Mouse (Mus musculus) cerebellum, adult 2 months (tissue): ENCODE results near the gene Atp1a2. TPM values are rescaled to one million over a fixed set of nuclear protein-coding genes. Genes with fewer than 3 reads are reported as not detected.

Source experiments
- DNase-seq, 2 experiments: peaks; one replicate each; pipeline ENCODE4 v3.0.0; 2021
- H3K27ac ChIP-seq: fragments of 200-500 bp; 2 replicates; pipeline ENCODE4 v1.5.1; 2012; ENCODE audit warnings: low read length, control low read depth, inconsistent platforms; ENCODE audit not compliant: insufficient read depth
- H3K27me3 ChIP-seq: fragments of 200-500 bp; 2 replicates; pipeline ENCODE4 v1.6.1; 2012; ENCODE audit warnings: inconsistent platforms, mild to moderate bottlenecking, low read length, moderate library complexity; ENCODE audit not compliant: control insufficient read depth, insufficient read depth
- H3K4me1 ChIP-seq: fragments of 200-500 bp; 2 replicates; pipeline ENCODE4 v1.6.1; 2011; ENCODE audit warnings: low read length; ENCODE audit not compliant: control insufficient read depth, insufficient read depth
- H3K4me3 ChIP-seq: fragments of 200-500 bp; replicated peaks from 2 replicates; pipeline ENCODE3; 2011; ENCODE audit warnings: mild to moderate bottlenecking, low read depth, low read length, control low read depth; ENCODE audit not compliant: insufficient read depth
- CTCF ChIP-seq: fragments of 200-500 bp; IDR thresholded peaks from 2 replicates; pipeline ENCODE4 v1.5.1; 2011; ENCODE audit warnings: low read depth, mild to moderate bottlenecking, control low read depth, low read length, moderate library complexity, borderline replicate concordance; ENCODE audit not compliant: insufficient read depth
- POLR2A ChIP-seq: fragments of 200-500 bp; IDR thresholded peaks from 2 replicates; pipeline ENCODE4 v1.6.1; 2011; ENCODE audit warnings: low read length, control low read depth, borderline replicate concordance; ENCODE audit not compliant: insufficient read depth
- WGBS: fragments of 180-500 bp; shearing (Covaris S2); methylation state at CpG from one replicate; pipeline ENCODE4 v1.1.7; 2018; 5-methylcytosine and 5-hydroxymethylcytosine counted together
- polyA plus RNA-seq: library from polyadenylated mRNA; depleted of rRNA; stranded (reverse); fragments of >200 nt; gene quantifications from 2 replicates; pipeline ENCODE4 v1.2.3, GENCODE M21; 2012

Atp1a2 gene
- polyA plus RNA-seq, 1 experiment, result 584 TPM

DNA sequence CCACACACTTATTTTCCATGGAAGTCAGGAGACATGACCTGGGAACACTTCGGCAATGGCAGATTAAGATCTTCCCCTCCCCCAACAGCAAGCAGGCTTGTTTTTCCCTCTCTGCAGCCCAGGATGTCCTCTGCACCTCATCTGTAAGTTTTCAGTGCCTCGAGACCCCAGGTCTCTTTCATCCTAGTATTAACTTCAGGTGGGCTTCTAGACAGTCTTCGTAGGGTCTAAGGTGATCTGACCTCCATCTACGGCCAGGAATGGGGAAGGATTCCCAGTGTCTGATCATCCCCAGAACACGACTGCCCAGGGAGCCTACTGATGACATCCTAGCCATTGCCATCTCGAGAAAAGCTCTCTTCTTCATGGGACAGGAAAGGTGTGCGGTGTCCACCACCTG, 30.6 kb upstream of the Atp1a2 start:
- peak overlapping the region; percentile 98 for H3K27ac ChIP-seq
- DNase-seq, result peak; percentile 61 to 67
- TF ChIP-seq POLR2A (0 out of 2 replicates have a peak, but pooled peaks have one; percentile 9), CTCF (no peak)

DNA sequence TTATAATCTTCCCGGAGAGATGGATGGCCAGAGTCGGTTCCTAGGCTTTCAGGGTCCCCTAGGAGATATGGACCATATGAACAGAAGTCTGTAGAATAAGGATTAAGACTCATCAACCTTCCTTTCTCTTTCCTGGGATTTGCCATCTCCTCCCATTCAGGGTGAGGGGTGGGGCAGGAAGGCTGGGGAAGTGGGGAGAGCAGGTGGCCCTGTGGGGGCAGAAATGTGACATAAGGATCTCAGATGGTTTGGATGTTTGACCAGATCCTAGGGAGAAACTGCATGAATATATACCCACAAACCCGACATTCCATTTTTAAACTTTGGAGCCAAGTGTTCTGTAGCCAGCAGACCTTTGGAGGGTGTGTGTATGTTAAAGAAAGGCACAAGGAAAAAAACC, 30.2 kb upstream of the Atp1a2 start:
- Histone ChIP-seq H3K27ac (peak overlapping the region; percentile 98), H3K4me1 (peaks cover 30% of the 10 kb centered on the region), H3K27me3 (no peaks in the 10 kb centered on the region), H3K4me3 (peak overlapping the region; percentile 98)
- 12% methylated on average over 3 of the region's 3 CpGs for WGBS
- TF ChIP-seq POLR2A (0 out of 2 replicates have a peak, but pooled peaks have one; percentile 14), CTCF (no peak)
- peak in 1 of 2 experiments; percentile 73 for DNase-seq

More for the DNA sequence above, 30.6 kb upstream of the Atp1a2 start:
- 13% methylated on average over 7 of the region's 7 CpGs for WGBS
- H3K27me3 ChIP-seq, result no peaks in the 10 kb centered on the region
- H3K4me1 ChIP-seq, result peaks cover 30% of the 10 kb centered on the region
- H3K4me3 ChIP-seq, result peak overlapping the region; percentile 98

DNA sequence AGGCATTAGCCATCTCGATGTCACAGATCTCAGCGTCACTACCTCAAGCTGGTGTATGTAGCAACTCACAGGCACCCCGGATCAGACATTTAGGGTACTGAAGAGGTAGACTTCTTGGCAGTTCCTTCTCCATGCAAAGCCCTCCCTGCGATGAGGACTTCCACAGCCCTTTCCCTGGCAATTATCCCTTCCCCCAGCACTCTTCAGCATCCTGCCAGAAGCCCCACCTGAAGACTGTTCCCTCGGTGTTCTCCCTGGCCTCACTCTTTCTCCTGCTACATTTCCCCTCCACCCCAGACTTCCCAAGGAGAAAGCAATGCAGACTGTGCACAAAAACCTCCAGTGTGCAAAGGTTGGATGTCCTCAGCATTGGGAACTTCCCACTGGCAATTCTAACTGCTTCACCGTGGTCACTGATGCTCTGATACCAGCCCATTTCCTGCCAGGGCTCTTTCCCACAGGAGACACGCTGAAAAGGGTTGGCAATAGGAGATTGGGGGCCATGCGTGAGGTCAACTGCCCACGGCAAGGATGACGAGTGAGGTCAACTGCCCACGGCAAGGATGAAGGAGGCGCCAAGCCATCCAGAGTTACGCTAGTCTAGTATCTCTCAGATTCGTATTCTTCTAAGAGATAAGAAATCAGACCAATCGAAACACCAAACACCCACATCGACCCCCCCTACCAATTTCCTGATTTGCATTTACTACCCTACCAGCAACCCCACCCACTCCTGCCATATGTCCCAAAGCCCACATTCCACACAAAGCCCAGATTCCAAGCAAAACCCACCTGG, 29.5 kb upstream of the Atp1a2 start:
- H3K27ac ChIP-seq, result peak overlapping the region; percentile 98
- TF ChIP-seq POLR2A (no peak), CTCF (no peak)
- DNase-seq, result peak; percentile 50 to 58
- WGBS, result 23% methylated on average over 16 of the region's 16 CpGs
- H3K4me3 ChIP-seq, result peak overlapping the region; percentile 98
- peaks cover 36% of the 10 kb centered on the region for H3K4me1 ChIP-seq
- H3K27me3 ChIP-seq, result no peaks in the 10 kb centered on the region

DNA sequence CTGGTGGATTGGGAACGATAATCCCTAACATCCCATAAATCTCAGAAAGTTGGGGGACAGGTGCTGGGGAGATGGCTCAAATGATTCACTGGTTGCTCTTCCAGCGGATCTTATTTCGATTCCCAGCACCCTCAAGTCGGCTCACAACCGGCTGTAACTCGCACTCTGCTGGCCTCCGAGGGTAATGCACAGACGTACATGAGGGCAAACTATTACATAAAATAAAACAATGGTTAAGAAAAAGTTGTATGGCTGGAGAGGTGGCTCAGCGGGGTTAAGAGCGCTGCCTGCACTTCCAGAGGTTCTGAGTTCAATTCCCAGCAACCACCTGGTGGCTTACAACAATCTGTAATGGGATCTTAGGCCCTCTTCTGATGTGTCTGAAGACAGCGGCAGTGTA, 28.8 kb upstream of the Atp1a2 start:
- H3K27ac ChIP-seq, result peak overlapping the region; percentile 32; the same call in 1 of the 2 replicates
- H3K4me1 ChIP-seq, result peaks cover 38% of the 10 kb centered on the region
- H3K4me3 ChIP-seq, result peak overlapping the region; percentile 31
- DNase-seq, result peak in 1 of 2 experiments; percentile 29
- no peaks in the 10 kb centered on the region for H3K27me3 ChIP-seq
- WGBS, result 58% methylated on average over 11 of the region's 11 CpGs
- TF ChIP-seq POLR2A (no peak), CTCF (peak; percentile 37)

DNA sequence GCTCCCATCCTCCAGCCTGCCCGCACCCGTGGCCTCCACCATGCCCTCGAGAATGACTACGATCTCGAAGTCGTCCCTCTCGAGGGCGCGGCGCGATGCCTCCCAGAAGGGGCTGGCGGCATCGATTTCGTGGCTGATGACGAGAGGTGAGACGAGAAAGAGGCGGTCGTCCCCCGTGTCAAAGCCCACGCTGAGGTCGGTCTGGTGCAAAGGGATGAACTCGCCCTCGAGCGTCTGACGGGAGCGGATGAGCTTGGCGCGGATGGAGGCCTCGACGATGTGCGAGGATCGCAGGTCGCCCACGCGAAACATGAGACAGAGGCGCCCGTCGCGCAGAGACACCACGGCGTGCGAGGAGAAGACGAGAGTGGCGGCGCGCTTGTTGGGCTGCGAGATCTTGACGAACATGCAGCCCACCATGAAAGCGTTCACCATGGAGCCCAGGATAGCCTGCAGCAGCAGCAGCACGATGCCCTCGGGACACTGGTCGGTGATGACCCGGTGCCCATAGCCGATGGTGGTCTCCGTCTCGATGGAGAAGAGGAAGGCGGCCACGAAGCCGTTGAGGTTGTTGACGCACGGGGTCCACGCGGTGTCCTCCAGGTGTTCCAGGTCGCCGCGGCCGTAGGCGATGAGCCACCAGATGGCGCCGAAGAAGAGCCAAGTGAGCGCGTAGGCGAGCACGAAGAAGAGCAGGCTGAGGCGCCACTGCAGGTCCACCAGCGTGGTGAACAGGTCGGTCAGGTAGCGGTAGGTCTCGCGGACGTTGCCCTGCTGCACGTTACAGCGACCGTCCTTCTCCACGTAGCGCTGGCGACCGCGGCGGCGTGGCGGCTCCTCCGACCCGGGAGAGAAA, 28.0 kb upstream of the Atp1a2 start:
- peak overlapping the region; percentile 32 for H3K27ac ChIP-seq

DNA sequence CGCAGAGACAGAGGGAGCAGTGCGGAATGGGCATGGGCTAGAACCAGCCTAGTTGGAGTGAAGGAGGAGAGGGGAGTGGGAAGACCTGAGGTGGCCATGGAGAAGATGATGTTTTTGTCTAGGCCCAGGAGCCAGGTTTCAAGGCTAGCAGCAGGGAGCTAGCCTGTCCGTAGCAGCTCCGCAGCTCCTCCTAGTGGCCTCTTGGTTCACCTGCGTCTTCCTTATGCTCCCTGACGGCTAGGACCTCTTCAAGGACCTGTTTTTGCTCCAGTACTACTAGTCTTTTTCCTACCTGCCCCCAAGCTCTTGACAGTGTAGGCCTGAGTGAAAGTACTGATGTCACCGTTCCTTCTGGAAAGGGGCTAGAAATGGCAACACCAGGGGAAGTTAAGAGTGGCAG, 26.9 kb upstream of the Atp1a2 start:
- 21% methylated on average over 7 of the region's 7 CpGs for WGBS
- Histone ChIP-seq H3K4me1 (peaks cover 37% of the 10 kb centered on the region), H3K4me3 (peak overlapping the region; percentile 44), H3K27ac (peak overlapping the region; percentile 21), H3K27me3 (no peaks in the 10 kb centered on the region)
- DNase-seq, result peak; percentile 86 to 89
- TF ChIP-seq POLR2A, result no peak; the same call in 1 of the 2 replicates
- peak; percentile 95 for TF ChIP-seq CTCF

More for the DNA sequence above, 28.0 kb upstream of the Atp1a2 start:
- peak; percentile 92 for DNase-seq
- TF ChIP-seq CTCF (peak; percentile 67; the same call in 1 of the 2 replicates), POLR2A (peak; percentile 41; the same call in 1 of the 2 replicates)
- peaks cover 33% of the 10 kb centered on the region for H3K4me1 ChIP-seq
- H3K27me3 ChIP-seq, result no peaks in the 10 kb centered on the region
- 22% methylated on average over 94 of the region's 94 CpGs for WGBS
- peak overlapping the region; percentile 31 for H3K4me3 ChIP-seq

DNA sequence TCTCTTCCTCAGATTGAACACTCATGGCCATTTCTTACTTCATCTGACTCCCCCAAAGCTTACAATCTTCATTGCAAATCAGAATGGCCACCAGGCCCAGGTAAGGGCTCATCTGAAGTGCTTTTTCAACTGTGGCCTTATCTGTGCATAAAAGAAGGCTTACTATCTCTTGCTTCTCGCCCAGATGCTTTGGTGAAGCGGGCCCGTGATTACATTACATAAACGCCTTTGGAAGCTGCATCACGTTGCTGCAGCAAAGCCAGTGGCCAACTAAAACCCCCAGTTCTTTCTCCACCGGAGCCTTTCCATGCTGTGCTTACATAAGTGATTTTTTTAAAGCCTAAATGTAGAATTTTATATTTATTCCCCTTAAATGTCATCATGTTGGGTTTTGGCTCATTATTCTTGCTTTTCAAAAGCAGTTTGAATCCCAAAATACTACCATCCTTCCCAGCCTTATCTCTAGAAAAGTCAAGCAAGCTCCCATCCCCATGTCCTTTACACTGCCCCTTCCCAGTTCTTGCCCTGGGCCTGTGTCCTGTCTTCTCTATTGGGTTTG, 26.0 kb upstream of the Atp1a2 start:
- H3K4me1 ChIP-seq, result peaks cover 41% of the 10 kb centered on the region
- no peak overlapping the region for H3K4me3 ChIP-seq
- TF ChIP-seq CTCF (no peak), POLR2A (no peak)
- H3K27me3 ChIP-seq, result no peaks in the 10 kb centered on the region
- WGBS, result 59% methylated on average over 6 of the region's 6 CpGs
- DNase-seq, result no peak
- H3K27ac ChIP-seq, result peak overlapping the region; percentile 21; the same call in 1 of the 2 replicates
